Mouse (Mus musculus) adrenal gland, postnatal 25 days (tissue): Measurements from ENCODE around the gene Fermt1. TPM values are rescaled to one million over a fixed set of nuclear protein-coding genes. Genes with fewer than 3 reads are reported as not detected.

Experiments
- DNase-seq: peaks from one replicate; pipeline ENCODE4 v3.0.0; 2021; ENCODE audit warnings: mixed read lengths
- total RNA-seq: library from RNA; stranded (reverse); gene quantifications from 2 replicates; pipeline ENCODE4 v1.2.3, GENCODE M21; 2021

Fermt1 gene
- total RNA-seq, 1 experiment from 2014 or later, result not detected

DNA sequence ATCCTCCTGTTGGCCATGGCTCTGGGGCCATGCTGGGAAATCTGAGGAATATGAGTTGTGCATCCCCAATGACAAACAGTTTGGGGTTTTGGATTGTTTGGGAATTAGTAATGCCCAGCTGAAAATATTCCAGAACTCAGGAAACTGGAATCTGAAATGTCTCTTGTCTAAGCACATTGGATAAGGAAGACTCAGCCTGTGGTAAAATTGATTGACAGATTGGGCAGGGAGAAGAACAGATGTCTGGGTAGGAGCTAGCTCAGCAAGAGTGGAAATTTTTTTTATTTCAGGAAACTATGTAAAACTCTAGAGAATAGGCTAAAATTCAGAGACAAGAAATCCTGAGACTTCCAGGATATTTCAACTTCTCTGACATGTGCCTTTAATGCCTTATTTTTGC, 85.3 kb downstream of the Fermt1 start:
- no peak for DNase-seq

- DNase-seq, result no peak
These were observed 89.4 kb downstream of the Fermt1 start for GRCm38 (mm10) chr2:132856333-132856732.

Other genes with a start within 250 kb of the Fermt1 start
- 1,899 and 1,907 TPM in 2 replicates for gene Chgb, start 164.6 kb downstream of the Fermt1 start, total RNA-seq
- 21.9 and 25.3 TPM in 2 replicates for gene Trmt6, start 129.9 kb downstream of the Fermt1 start, total RNA-seq
- 5.8 and 6.6 TPM in 2 replicates for gene Mcm8, start 129.8 kb downstream of the Fermt1 start, total RNA-seq
- 81.5 and 97.2 TPM in 2 replicates for gene Crls1, start 99.2 kb downstream of the Fermt1 start, total RNA-seq
- 1.6 and 2.2 TPM in 2 replicates for gene Lrrn4, start 65.0 kb downstream of the Fermt1 start, total RNA-seq